ENCODE assay signal across 9 mouse cellular contexts in genomic region chr11:102267480-102267879, GRCm38 (mm10). TPM values are rescaled to one million over a fixed set of nuclear protein-coding genes. Genes with fewer than 3 reads are reported as not detected.
DNase-seq lines count a peak whose midpoint lies in the region; ATAC-seq lines count a peak whose summit lies in the region.
"Had no signal": no experiment of that assay in that cellular context is flagged by ENCODE, and none has a peak within 500 bp of the region (broad histone marks: within the 10 kb centered on the region; RNA-seq: fewer than 3 reads in every experiment).

No protein-coding gene starts in this region.

- H3K9me3 ChIP-seq in intestine, embryonic 14.5 days (ENCODE audit: control insufficient read depth, low read length) = no peaks in the 10 kb centered on the region
- no peaks in the 10 kb centered on the region for H3K9me3 ChIP-seq in midbrain, embryonic 11.5 days (ENCODE audit: control insufficient read depth, low read length)

- ATAC-seq in intestine, embryonic 14.5 days (replicated peaks; ENCODE audit: low FRiP score, low TSS enrichment, low read depth) = peak; percentile 42; the same call in 1 of the 2 replicates
- peak; percentile 54; the same call in 1 of the 2 replicates for ATAC-seq in midbrain, embryonic 11.5 days (ENCODE audit: low FRiP score)
- ATAC-seq: Patski had no signal

- H3K4me3 ChIP-seq in intestine, embryonic 14.5 days (ENCODE audit: low read depth, low read length) = no peak overlapping the region
- H3K4me3 ChIP-seq in midbrain, embryonic 11.5 days (ENCODE audit: low read depth, low read length) = no peak overlapping the region

- WGBS in intestine, embryonic 14.5 days = 5% methylated on average over 11 of the region's 11 CpGs
- 9% methylated on average over 11 of the region's 11 CpGs for WGBS in midbrain, embryonic 11.5 days

- 0 out of 2 replicates have a peak, but pooled peaks cover 3% of the 10 kb centered on the region for H3K4me1 ChIP-seq in intestine, embryonic 14.5 days (replicated peaks; ENCODE audit: control insufficient read depth, insufficient read depth, low read length)
- H3K4me1 ChIP-seq in midbrain, embryonic 11.5 days (ENCODE audit: control insufficient read depth, insufficient read depth, low read length) = no peaks in the 10 kb centered on the region

- peak; percentile 64 for DNase-seq in ovary, adult 18-20 months (ENCODE audit: low spot score)
- DNase-seq in ovary, postnatal 10 days (ENCODE audit: low spot score) = no peak
- peak; percentile 84 for DNase-seq in embryo, embryonic 10 days (ENCODE audit: low spot score)
- peak; percentile 61 to 73 for DNase-seq in gastrocnemius, postnatal 36 days
- peak; percentile 81 for DNase-seq in intestine, embryonic 14.5 days (ENCODE audit: low spot score)
- DNase-seq in left cerebral cortex, postnatal 4 days = peak; percentile 85
- DNase-seq in midbrain, embryonic 11.5 days (ENCODE audit: low spot score, missing footprints) = no peak
- DNase-seq in spleen, postnatal 36 days (ENCODE audit: low spot score in 2 of 2) = peak; percentile 33 to 51

- H3K9ac ChIP-seq in intestine, embryonic 14.5 days (ENCODE audit: low read length) = no peak overlapping the region
- no peak overlapping the region for H3K9ac ChIP-seq in midbrain, embryonic 11.5 days (ENCODE audit: low read length)

- H3K36me3 ChIP-seq in intestine, embryonic 14.5 days (ENCODE audit: control insufficient read depth, insufficient read depth, low read length) = peaks cover 11% of the 10 kb centered on the region
- H3K36me3 ChIP-seq in midbrain, embryonic 11.5 days (ENCODE audit: control insufficient read depth, insufficient read depth, low read length) = no peaks in the 10 kb centered on the region

- H3K27me3 ChIP-seq in intestine, embryonic 14.5 days (replicated peaks; ENCODE audit: control insufficient read depth, insufficient read depth, low read length) = no peaks in the 10 kb centered on the region
- no peaks in the 10 kb centered on the region for H3K27me3 ChIP-seq in midbrain, embryonic 11.5 days (ENCODE audit: control insufficient read depth, insufficient read depth, low read length)

- H3K4me2 ChIP-seq in intestine, embryonic 14.5 days (ENCODE audit: low read length) = no peak overlapping the region
- H3K4me2 ChIP-seq in midbrain, embryonic 11.5 days = no peak overlapping the region

- intact Hi-C loops in gastrocnemius, postnatal 36 days (cut with DNase I) = loop anchor here (5.0 kb wide), 1 partner anchor 165 kb away; the partner anchor contains the start of gene Ppy
- intact Hi-C loops in left cerebral cortex, postnatal 4 days (cut with DNase I) = no loop called here

- no peak overlapping the region for H3K27ac ChIP-seq in intestine, embryonic 14.5 days (ENCODE audit: low read depth)
- no peak overlapping the region for H3K27ac ChIP-seq in midbrain, embryonic 11.5 days (ENCODE audit: low read depth, low read length)

RNA-seq across cellular contexts. Expression of gene Asb16, which starts 1.1 kb away (rescaled TPM):
- total RNA-seq in gastrocnemius, postnatal 36 days (2021) = 10 to 100 TPM; 76.7 to 88.7 TPM
- polyA plus RNA-seq in intestine, embryonic 14.5 days (2014; fragmentation: Nextera tagmentation; extraction: Ambion mirVana) = 0.08 and 0.16 TPM in 2 replicates
- total RNA-seq in left cerebral cortex, postnatal 4 days (2021) = under 1 TPM; 0.91 to 0.98 TPM
- 0.08 TPM in 1 of 2 replicates, not detected in the other for polyA plus RNA-seq in midbrain, embryonic 11.5 days (2014; fragmentation: Nextera tagmentation; extraction: Ambion mirVana)

RNA-seq across cellular contexts. Expression of gene Tmub2, which starts 17.3 kb away (rescaled TPM):
- total RNA-seq in gastrocnemius, postnatal 36 days (2021) = 10 to 100 TPM; 12.7 to 13.5 TPM
- 50.5 and 55.5 TPM in 2 replicates for polyA plus RNA-seq in intestine, embryonic 14.5 days (2014; fragmentation: Nextera tagmentation; extraction: Ambion mirVana)
- total RNA-seq in left cerebral cortex, postnatal 4 days (2021) = 10 to 100 TPM; 53.6 to 56.1 TPM
- 54.0 and 55.7 TPM in 2 replicates for polyA plus RNA-seq in midbrain, embryonic 11.5 days (2014; fragmentation: Nextera tagmentation; extraction: Ambion mirVana)

RNA-seq across cellular contexts. Expression of gene BC030867, which starts 18.8 kb away (rescaled TPM):
- total RNA-seq in gastrocnemius, postnatal 36 days (2021) = not detected
- 16.5 and 16.6 TPM in 2 replicates for polyA plus RNA-seq in intestine, embryonic 14.5 days (2014; fragmentation: Nextera tagmentation; extraction: Ambion mirVana)
- 1 to 10 TPM; 1.4 to 1.6 TPM for total RNA-seq in left cerebral cortex, postnatal 4 days (2021)
- polyA plus RNA-seq in midbrain, embryonic 11.5 days (2014; fragmentation: Nextera tagmentation; extraction: Ambion mirVana) = 17.4 and 18.4 TPM in 2 replicates

RNA-seq across cellular contexts. Expression of gene Atxn7l3, which starts 29.0 kb away (rescaled TPM):
- total RNA-seq in gastrocnemius, postnatal 36 days (2021) = 10 to 100 TPM; 11.4 to 11.9 TPM
- 17.5 and 18.1 TPM in 2 replicates for polyA plus RNA-seq in intestine, embryonic 14.5 days (2014; fragmentation: Nextera tagmentation; extraction: Ambion mirVana)
- 100 to 1,000 TPM; 183 to 189 TPM for total RNA-seq in left cerebral cortex, postnatal 4 days (2021)
- 13.3 and 15.2 TPM in 2 replicates for polyA plus RNA-seq in midbrain, embryonic 11.5 days (2014; fragmentation: Nextera tagmentation; extraction: Ambion mirVana)

RNA-seq across cellular contexts. Expression of gene Hdac5, which starts 37.5 kb away (rescaled TPM):
- 10 to 100 TPM; 62.2 to 78.7 TPM for total RNA-seq in gastrocnemius, postnatal 36 days (2021)
- polyA plus RNA-seq in intestine, embryonic 14.5 days (2014; fragmentation: Nextera tagmentation; extraction: Ambion mirVana) = 45.4 and 53.2 TPM in 2 replicates
- total RNA-seq in left cerebral cortex, postnatal 4 days (2021) = 100 to 1,000 TPM; 205 to 213 TPM
- 25.6 and 31.9 TPM in 2 replicates for polyA plus RNA-seq in midbrain, embryonic 11.5 days (2014; fragmentation: Nextera tagmentation; extraction: Ambion mirVana)

Comparison
In these comparisons a context has a peak if more than half of its experiments do, and no peak if none do; other contexts are left out.
1. DNase-seq: peak in ovary, adult 18-20 months (single experiment), embryo, embryonic 10 days (single experiment), gastrocnemius, postnatal 36 days (2 of 2), intestine, embryonic 14.5 days (single experiment), left cerebral cortex, postnatal 4 days (single experiment) and spleen, postnatal 36 days (2 of 2); none in ovary, postnatal 10 days (single experiment) and midbrain, embryonic 11.5 days (single experiment).
2. RNA of gene Asb16, which starts 1.1 kb away (total RNA-seq): 76.7 to 88.7 TPM in gastrocnemius, postnatal 36 days; 0.91 to 0.98 TPM in left cerebral cortex, postnatal 4 days; every median in the first group is over 10 times any median in the second.